Mouse (Mus musculus) neutrophil, adult 5-6 weeks (primary cell): ENCODE results near the gene Spata21. TPM values are rescaled to one million over a fixed set of nuclear protein-coding genes. Genes with fewer than 3 reads are reported as not detected.
"Not testable (repeated sequence)": the region's sequence is repeated elsewhere in the genome, so short reads cannot be mapped to it uniquely, and the experiment has no call there.

Experiments
- ATAC-seq: fragments of 151-379, 151-347 bp; 2 replicates; pipeline ENCODE4 v1.8.0; 2017; ENCODE audit warnings: mild to moderate bottlenecking, moderate TSS enrichment; ENCODE audit not compliant: insufficient number of reproducible peaks, poor library complexity, low FRiP score, severe bottlenecking; ENCODE audit errors: extremely low read depth
- total RNA-seq: library from RNA; stranded (forward); fragments of 200-1000 nt; gene quantifications from 2 replicates; pipeline ENCODE4 v1.2.3, GENCODE M21; 2017

The Spata21 gene
- total RNA-seq, 1 experiment from 2014 or later = not detected

DNA sequence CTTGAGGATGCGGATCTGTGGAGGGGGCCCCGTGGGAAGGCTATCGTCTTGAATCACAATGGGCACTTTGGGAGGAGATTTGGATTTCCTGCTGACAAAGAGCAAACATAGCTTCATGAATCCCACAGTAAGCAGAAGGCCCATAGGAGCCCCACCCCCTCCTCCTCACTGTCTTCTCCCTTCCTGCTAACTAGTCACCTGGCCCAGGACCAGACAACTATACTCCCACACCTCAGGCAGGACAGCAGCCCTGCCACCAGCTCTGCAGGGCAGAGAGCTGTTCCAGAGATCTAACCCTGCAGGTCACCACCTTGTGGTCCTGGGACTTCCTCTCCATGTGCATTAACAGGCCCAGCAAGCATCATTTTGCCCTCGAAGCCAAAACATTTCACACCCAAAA lies 30.6 kb downstream of the Spata21 start:
- ATAC-seq = no peak

GRCm38 (mm10) chr4:141120700-141121099 lies 32.6 kb downstream of the Spata21 start:
- no peak for ATAC-seq

DNA sequence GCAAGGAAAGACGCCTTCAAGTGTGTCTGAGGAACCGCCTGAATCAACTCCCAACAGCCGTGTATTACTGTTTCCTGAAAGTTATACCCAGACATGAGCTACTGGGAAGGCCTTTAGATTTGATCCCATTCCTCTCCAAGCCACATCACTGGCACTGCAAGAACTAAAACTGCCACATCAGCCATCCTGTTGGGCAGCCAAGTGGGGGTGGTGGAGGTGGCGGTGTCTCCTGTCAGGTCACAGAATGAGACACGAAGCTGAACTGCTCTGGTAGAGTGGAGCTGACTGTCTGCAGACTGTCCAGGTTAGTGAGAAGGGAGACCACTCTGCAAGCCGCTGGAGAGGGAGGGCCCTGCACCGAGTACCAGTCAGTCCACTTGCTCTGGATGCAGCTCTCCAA lies 34.5 kb downstream of the Spata21 start:
- no peak for ATAC-seq

DNA sequence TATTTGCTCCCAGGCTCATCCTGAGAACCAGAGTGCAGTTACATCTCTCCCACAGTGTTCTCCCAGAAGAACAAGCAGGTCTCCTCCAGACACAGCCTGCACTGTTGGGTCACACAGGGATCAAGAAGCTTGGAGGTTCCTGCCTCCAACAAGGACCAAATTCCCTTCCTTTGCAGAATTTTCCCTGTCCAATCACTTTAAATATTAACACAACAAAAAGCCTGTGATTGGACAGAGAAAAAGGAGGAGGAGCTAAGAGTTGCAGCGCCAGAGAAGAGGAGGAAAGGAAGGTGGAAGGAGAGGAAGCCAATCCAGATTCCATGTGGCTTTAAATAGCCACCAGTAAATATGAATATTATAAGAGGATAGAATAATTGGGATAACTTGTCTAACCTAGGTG lies 34.9 kb downstream of the Spata21 start:
- no peak for ATAC-seq

DNA sequence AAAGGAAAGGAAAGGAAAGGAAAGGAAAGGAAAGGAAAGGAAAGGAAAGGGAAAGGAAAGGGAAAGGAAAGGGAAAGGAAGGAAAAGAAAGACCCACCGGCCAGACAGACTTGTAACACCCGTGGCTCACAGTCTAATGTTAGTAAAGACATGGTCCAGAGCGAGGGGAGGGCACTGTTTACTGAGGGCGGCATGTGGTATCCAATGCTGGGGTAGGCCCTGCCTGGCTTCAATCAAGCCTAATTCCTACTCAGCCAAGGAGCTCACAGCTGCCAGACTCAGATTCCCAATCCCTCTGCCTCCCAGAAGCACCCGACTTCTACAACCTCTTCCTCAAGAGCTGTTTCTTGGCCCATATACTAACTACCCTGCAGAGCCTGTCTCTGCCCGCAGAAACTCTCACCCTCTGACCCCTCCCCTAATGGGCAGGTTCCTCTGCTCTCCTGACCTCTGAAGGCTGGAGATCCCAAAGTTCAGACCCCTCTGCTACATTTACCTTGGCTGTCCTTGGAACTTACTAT lies 41.1 kb downstream of the Spata21 start:
- ATAC-seq = no peak

DNA sequence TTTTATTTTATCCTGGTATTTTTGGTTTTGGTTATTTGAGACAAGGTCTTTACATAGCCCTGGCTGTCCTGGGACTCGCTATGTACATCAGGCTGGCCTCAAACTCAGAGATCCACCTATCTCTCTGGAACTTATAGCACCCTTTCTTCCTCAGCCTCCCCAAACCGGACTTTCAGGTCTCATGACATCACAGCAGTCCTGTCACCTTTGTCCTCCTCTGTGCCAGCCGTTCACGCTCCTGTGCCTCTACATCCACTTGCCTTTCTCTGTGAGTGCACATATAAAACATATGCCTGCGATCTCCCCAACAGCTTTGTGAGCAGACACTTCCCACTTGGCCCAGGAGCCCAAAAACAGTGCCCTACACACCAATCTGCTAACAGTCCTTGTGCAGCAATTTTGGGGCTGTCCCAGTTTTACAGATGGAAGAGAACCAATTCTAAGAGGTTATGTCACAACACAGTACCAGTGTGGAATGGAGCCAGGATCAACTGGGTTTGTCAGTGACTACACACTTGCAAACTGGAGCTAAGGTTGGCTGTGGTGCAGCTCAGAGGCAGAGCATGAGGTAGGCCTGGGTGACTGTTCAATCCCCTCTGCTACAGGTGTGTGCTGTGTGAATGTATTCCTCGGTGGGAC lies 42.7 kb downstream of the Spata21 start:
- no peak for ATAC-seq

- ATAC-seq = no peak
Measured at GRCm38 (mm10) chr4:141131531-141132061, 43.5 kb downstream of the Spata21 start.

GRCm38 (mm10) chr4:141132191-141132590 lies 44.1 kb downstream of the Spata21 start:
- ATAC-seq = no peak

DNA sequence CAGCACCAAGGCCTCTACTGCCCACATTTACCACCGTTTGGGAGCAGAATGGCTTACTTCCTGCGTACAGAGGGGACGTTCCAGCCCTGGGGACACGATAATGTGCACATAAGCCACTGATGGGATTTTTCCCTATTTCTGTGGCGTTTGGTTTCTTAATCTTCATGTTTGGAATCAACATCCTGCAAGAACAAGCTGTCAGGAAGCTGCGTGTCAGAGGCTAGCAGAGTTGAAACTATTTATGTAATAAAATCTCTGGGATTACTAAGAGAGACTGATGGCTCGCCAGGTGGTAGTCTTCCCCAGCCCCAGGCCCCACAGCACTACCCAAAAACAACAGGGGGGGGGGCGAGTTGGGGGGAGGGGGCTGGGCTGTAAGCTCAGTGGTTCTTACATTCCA lies 45.1 kb downstream of the Spata21 start:
- ATAC-seq = no peak

- ATAC-seq = no peak
Measured at GRCm38 (mm10) chr4:141134031-141134441, 45.9 kb downstream of the Spata21 start.

DNA sequence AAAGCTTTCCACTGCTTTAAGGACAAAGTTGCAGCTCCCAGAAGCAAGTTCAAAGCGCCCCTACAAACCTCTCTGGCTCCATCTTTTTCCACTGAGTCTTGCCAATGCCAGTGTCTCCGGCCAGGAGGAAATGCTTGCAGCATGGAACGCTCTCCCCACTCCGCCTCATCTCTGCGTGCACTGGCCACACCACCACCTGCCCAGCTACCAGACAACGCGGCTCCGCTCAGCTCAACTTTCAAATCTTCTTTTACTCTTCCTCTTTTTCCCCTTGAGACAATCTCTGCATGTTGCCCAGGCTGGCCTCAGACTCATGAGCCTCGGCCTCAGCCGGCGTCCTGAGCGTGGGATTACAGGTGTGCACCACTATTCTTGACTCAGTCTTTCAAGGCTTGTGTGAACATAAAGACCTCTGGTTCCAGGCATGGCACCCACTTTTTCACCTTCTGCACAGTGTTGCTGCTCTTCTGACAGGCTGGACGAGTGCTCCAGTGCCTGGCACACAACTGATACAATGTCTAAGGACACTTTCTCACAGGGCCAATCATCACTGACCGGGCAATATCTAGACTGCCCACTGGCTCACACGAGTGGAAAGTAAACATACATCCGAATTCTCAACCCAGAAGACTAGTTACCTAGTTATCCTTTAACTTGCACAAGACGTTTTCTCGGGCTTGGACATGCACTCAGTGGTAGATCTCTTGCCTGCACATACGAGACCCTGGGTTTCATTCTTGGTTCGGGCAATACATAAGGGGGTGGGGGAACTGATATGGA lies 46.8 kb downstream of the Spata21 start:
- no peak for ATAC-seq

GRCm38 (mm10) chr4:141136126-141136525 lies 48.0 kb downstream of the Spata21 start:
- ATAC-seq = no peak

DNA sequence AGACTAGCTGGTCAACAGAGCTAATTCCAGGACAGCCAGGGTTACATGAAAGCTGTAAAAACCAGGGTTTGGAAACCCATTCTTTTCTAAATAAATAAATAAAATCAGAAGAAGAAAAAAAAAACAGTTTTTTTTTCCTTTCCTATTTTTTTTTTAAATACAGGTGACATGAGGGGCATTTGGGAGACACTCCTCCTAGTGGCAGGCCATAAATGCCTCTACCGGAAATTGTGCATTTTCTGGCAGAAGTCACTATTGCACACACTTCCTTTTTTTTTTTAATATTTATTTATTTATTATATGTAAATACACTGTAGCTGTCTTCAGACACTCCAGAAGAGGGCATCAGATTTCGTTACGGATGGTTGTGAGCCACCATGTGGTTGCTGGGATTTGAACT lies 49.6 kb downstream of the Spata21 start:
- ATAC-seq = not testable (repeated sequence)

- ATAC-seq = no peak
Measured at GRCm38 (mm10) chr4:141138425-141139115, 50.4 kb downstream of the Spata21 start.

GRCm38 (mm10) chr4:141139116-141139970 lies 51.2 kb downstream of the Spata21 start, which contains the start of gene Szrd1:
Gene Szrd1, minus strand, starts transcription at chr4:141139775.
- ATAC-seq = peak; percentile 93

- ATAC-seq = not testable (repeated sequence)
Measured at GRCm38 (mm10) chr4:141140354-141140753, 52.2 kb downstream of the Spata21 start.

GRCm38 (mm10) chr4:141140967-141141366 lies 52.8 kb downstream of the Spata21 start:
- no peak for ATAC-seq

GRCm38 (mm10) chr4:141142285-141142811 lies 54.2 kb downstream of the Spata21 start:
- ATAC-seq = peak; percentile 40; the same call in 1 of the 2 replicates
